Mouse (Mus musculus) heart, embryonic 12.5 days (tissue): ENCODE results near the gene Kif14. TPM values are rescaled to one million over a fixed set of nuclear protein-coding genes. Genes with fewer than 3 reads are reported as not detected.
A peak's percentile ranks its signal among the peaks of the same experiment; 100 is the strongest.
"Not testable (repeated sequence)": the region's sequence is repeated elsewhere in the genome, so short reads cannot be mapped to it uniquely, and the experiment has no call there.

Experiments used
- ATAC-seq: fragments of 200-750 bp; cut with Nextera tagmentation; 2 replicates; pipeline ENCODE4 v1.8.0; 2017; ENCODE audit warnings: moderate TSS enrichment, moderate library complexity; ENCODE audit not compliant: insufficient number of reproducible peaks, low FRiP score
- H3K27ac ChIP-seq: fragments of 300-500 bp; sonication (generic); 2 replicates; pipeline ENCODE4 v1.5.1; 2016; ENCODE audit warnings: mild to moderate bottlenecking, moderate library complexity; ENCODE audit not compliant: poor library complexity, severe bottlenecking
- H3K27me3 ChIP-seq: fragments of 300-500 bp; sonication (generic); replicated peaks from 2 replicates; pipeline ENCODE4 v1.6.1; 2016; ENCODE audit warnings: mild to moderate bottlenecking, moderate library complexity
- H3K36me3 ChIP-seq: fragments of 300-500 bp; sonication (generic); 2 replicates; pipeline ENCODE4 v1.6.1; 2016; ENCODE audit warnings: mild to moderate bottlenecking, moderate library complexity
- H3K4me1 ChIP-seq: fragments of 300-500 bp; sonication (generic); replicated peaks from 2 replicates; pipeline ENCODE4 v1.6.1; 2016; ENCODE audit warnings: mild to moderate bottlenecking
- H3K4me2 ChIP-seq: fragments of 300-500 bp; sonication (generic); 2 replicates; pipeline ENCODE4 v1.6.1; 2016; ENCODE audit warnings: mild to moderate bottlenecking, moderate library complexity
- H3K4me3 ChIP-seq: fragments of 300-500 bp; sonication (generic); 2 replicates; pipeline ENCODE4 v1.5.1; 2016; ENCODE audit warnings: mild to moderate bottlenecking
- H3K9ac ChIP-seq: fragments of 300-500 bp; sonication (generic); 2 replicates; pipeline ENCODE4 v1.6.1; 2016; ENCODE audit warnings: mild to moderate bottlenecking, moderate library complexity
- H3K9me3 ChIP-seq: fragments of 300-500 bp; sonication (generic); replicated peaks from 2 replicates; pipeline ENCODE4 v1.6.1; 2016; ENCODE audit warnings: mild to moderate bottlenecking, moderate library complexity
- WGBS: fragments of 180-500 bp; shearing (Covaris S2); methylation state at CpG from one replicate; pipeline ENCODE4 v1.1.7; 2016; 5-methylcytosine and 5-hydroxymethylcytosine counted together
- polyA plus RNA-seq: library from polyadenylated mRNA; unstranded; fragments of >200 nt; fragmentation: Nextera tagmentation; extraction: Ambion mirVana; gene quantifications from 2 replicates; pipeline ENCODE4 v1.2.1, GENCODE M21; 2016

Kif14 gene
- polyA plus RNA-seq, 1 experiment from 2014 or later = 6.8 TPM

- 43% methylated on average over 5 of the region's 5 CpGs for WGBS
- no peak for ATAC-seq
Measured at GRCm38 (mm10) chr1:136491681-136492080, 25.5 kb downstream of the Kif14 start.

GRCm38 (mm10) chr1:136492232-136492631 lies 26.1 kb downstream of the Kif14 start:
- Histone ChIP-seq H3K9me3 (no peaks in the 10 kb centered on the region), H3K36me3 (peaks cover 80% of the 10 kb centered on the region), H3K9ac (no peak overlapping the region), H3K27ac (no peak overlapping the region), H3K4me2 (no peak overlapping the region), H3K4me1 (peaks cover 9% of the 10 kb centered on the region), H3K4me3 (no peak overlapping the region), H3K27me3 (no peaks in the 10 kb centered on the region)
- WGBS = 49% methylated on average over 2 of the region's 2 CpGs
- ATAC-seq = no peak

More at GRCm38 (mm10) chr1:136491681-136492080, 25.5 kb downstream of the Kif14 start:
- Histone ChIP-seq H3K27ac (no peak overlapping the region), H3K9ac (no peak overlapping the region), H3K4me2 (no peak overlapping the region), H3K27me3 (no peaks in the 10 kb centered on the region), H3K9me3 (no peaks in the 10 kb centered on the region), H3K4me1 (peaks cover 9% of the 10 kb centered on the region), H3K4me3 (no peak overlapping the region), H3K36me3 (peaks cover 80% of the 10 kb centered on the region)

GRCm38 (mm10) chr1:136499317-136499716 lies 33.2 kb downstream of the Kif14 start:
- Histone ChIP-seq H3K4me3 (no peak overlapping the region), H3K9ac (no peak overlapping the region), H3K27me3 (no peaks in the 10 kb centered on the region), H3K36me3 (peaks cover 57% of the 10 kb centered on the region), H3K4me2 (no peak overlapping the region), H3K9me3 (0 out of 2 replicates have a peak, but pooled peaks cover 4% of the 10 kb centered on the region), H3K4me1 (no peaks in the 10 kb centered on the region), H3K27ac (no peak overlapping the region)
- 90% methylated on average over 13 of the region's 13 CpGs for WGBS
- ATAC-seq = no peak

GRCm38 (mm10) chr1:136502936-136503335 lies 36.8 kb downstream of the Kif14 start:
- Histone ChIP-seq H3K4me2 (no peak overlapping the region), H3K27ac (no peak overlapping the region), H3K36me3 (peaks cover 43% of the 10 kb centered on the region), H3K9ac (no peak overlapping the region), H3K9me3 (0 out of 2 replicates have a peak, but pooled peaks cover 4% of the 10 kb centered on the region), H3K27me3 (no peaks in the 10 kb centered on the region), H3K4me1 (no peaks in the 10 kb centered on the region), H3K4me3 (no peak overlapping the region)
- ATAC-seq = no peak
- 93% methylated on average over 8 of the region's 8 CpGs for WGBS

GRCm38 (mm10) chr1:136506255-136506654 lies 40.1 kb downstream of the Kif14 start:
- 81% methylated on average over 10 of the region's 10 CpGs for whole genome bisulfite sequencing
- H3K4me3 ChIP-seq = not testable (repeated sequence)

GRCm38 (mm10) chr1:136512317-136512716 lies 46.2 kb downstream of the Kif14 start:
- Histone ChIP-seq H3K9me3 (no peaks in the 10 kb centered on the region), H3K4me1 (peaks cover 16% of the 10 kb centered on the region), H3K9ac (no peak overlapping the region), H3K27ac (peak overlapping the region; percentile 64), H3K4me3 (no peak overlapping the region), H3K36me3 (peaks cover 42% of the 10 kb centered on the region), H3K27me3 (no peaks in the 10 kb centered on the region), H3K4me2 (no peak overlapping the region)
- 24% methylated on average over 6 of the region's 6 CpGs for WGBS
- 0 out of 2 replicates have a peak, but pooled peaks have one; percentile 22 for ATAC-seq

More at GRCm38 (mm10) chr1:136506255-136506654, 40.1 kb downstream of the Kif14 start:
- not testable (repeated sequence) for H3K27ac ChIP-seq, H3K27me3 ChIP-seq, H3K9me3 ChIP-seq, H3K4me1 ChIP-seq, H3K4me2 ChIP-seq, H3K9ac ChIP-seq, ATAC-seq
- H3K36me3 ChIP-seq = peaks cover 37% of the 10 kb centered on the region

- no peak overlapping the region for H3K4me3 ChIP-seq
- H3K36me3 ChIP-seq = peaks cover 34% of the 10 kb centered on the region
- WGBS = 87% methylated on average over 11 of the region's 11 CpGs
- no peaks in the 10 kb centered on the region for H3K9me3 ChIP-seq
- H3K27ac ChIP-seq = peak overlapping the region; percentile 37
- H3K4me2 ChIP-seq = no peak overlapping the region
- no peaks in the 10 kb centered on the region for H3K27me3 ChIP-seq
- H3K9ac ChIP-seq = no peak overlapping the region
- no peak for ATAC-seq
- peaks cover 16% of the 10 kb centered on the region for H3K4me1 ChIP-seq
Measured at GRCm38 (mm10) chr1:136513181-136513580, 47.0 kb downstream of the Kif14 start.

GRCm38 (mm10) chr1:136518699-136519356 lies 52.7 kb downstream of the Kif14 start:
- WGBS = 60% methylated on average over 7 of the region's 7 CpGs
- Histone ChIP-seq H3K4me3 (no peak overlapping the region), H3K4me1 (peaks cover 9% of the 10 kb centered on the region), H3K4me2 (0 out of 2 replicates have a peak overlapping the region, but pooled peaks have one; percentile 15), H3K27me3 (no peaks in the 10 kb centered on the region), H3K9ac (no peak overlapping the region), H3K36me3 (peaks cover 36% of the 10 kb centered on the region), H3K27ac (no peak overlapping the region), H3K9me3 (no peaks in the 10 kb centered on the region)
- ATAC-seq = 0 out of 2 replicates have a peak, but pooled peaks have one; percentile 15

- no peak overlapping the region for H3K9ac ChIP-seq
- H3K4me2 ChIP-seq = no peak overlapping the region
- ATAC-seq = no peak
- H3K27ac ChIP-seq = no peak overlapping the region
- 74% methylated on average over 11 of the region's 11 CpGs for WGBS
- H3K4me3 ChIP-seq = no peak overlapping the region
- no peaks in the 10 kb centered on the region for H3K27me3 ChIP-seq
- H3K4me1 ChIP-seq = peaks cover 9% of the 10 kb centered on the region
- H3K36me3 ChIP-seq = peaks cover 24% of the 10 kb centered on the region
- no peaks in the 10 kb centered on the region for H3K9me3 ChIP-seq
Measured at GRCm38 (mm10) chr1:136521363-136521937, 55.3 kb downstream of the Kif14 start.

GRCm38 (mm10) chr1:136524917-136525316 lies 58.8 kb downstream of the Kif14 start:
- Histone ChIP-seq H3K27ac (no peak overlapping the region), H3K27me3 (no peaks in the 10 kb centered on the region), H3K9ac (no peak overlapping the region), H3K4me1 (no peaks in the 10 kb centered on the region), H3K4me2 (no peak overlapping the region), H3K36me3 (peaks cover 42% of the 10 kb centered on the region), H3K4me3 (no peak overlapping the region), H3K9me3 (no peaks in the 10 kb centered on the region)
- 32% methylated on average over 2 of the region's 2 CpGs for WGBS
- no peak for ATAC-seq

GRCm38 (mm10) chr1:136525818-136526217 lies 59.7 kb downstream of the Kif14 start:
- Histone ChIP-seq H3K27me3 (no peaks in the 10 kb centered on the region), H3K4me3 (no peak overlapping the region), H3K27ac (no peak overlapping the region), H3K9me3 (no peaks in the 10 kb centered on the region), H3K4me2 (no peak overlapping the region), H3K36me3 (peaks cover 48% of the 10 kb centered on the region), H3K4me1 (no peaks in the 10 kb centered on the region), H3K9ac (no peak overlapping the region)
- WGBS = 78% methylated on average over 6 of the region's 6 CpGs
- ATAC-seq = no peak
